Mouse (Mus musculus) lung, embryonic 14.5 days (tissue): ENCODE measurements around the gene Bub3. TPM values are rescaled to one million over a fixed set of nuclear protein-coding genes. Genes with fewer than 3 reads are reported as not detected.

Experiments used
- ATAC-seq: fragments of 200-750 bp; cut with Nextera tagmentation; 2 replicates; pipeline ENCODE4 v1.8.0; 2017; ENCODE audit warnings: mild to moderate bottlenecking, moderate TSS enrichment, moderate library complexity; ENCODE audit not compliant: insufficient read depth
- DNase-seq: peaks from one replicate; pipeline ENCODE4 v3.0.0-alpha.2; 2015
- H3K27ac ChIP-seq: fragments of 300-500 bp; sonication (generic); 2 replicates; pipeline ENCODE4 v1.5.1; 2014; ENCODE audit warnings: low read depth, mild to moderate bottlenecking, moderate library complexity
- H3K27me3 ChIP-seq: fragments of 300-500 bp; sonication (generic); 2 replicates; pipeline ENCODE4 v1.6.1; 2014; ENCODE audit warnings: low read length, control low read depth; ENCODE audit not compliant: insufficient read depth
- H3K36me3 ChIP-seq: fragments of 300-500 bp; sonication (generic); 2 replicates; pipeline ENCODE4 v1.6.1; 2014; ENCODE audit warnings: control low read depth; ENCODE audit not compliant: insufficient read depth
- H3K4me1 ChIP-seq: fragments of 300-500 bp; sonication (generic); 2 replicates; pipeline ENCODE4 v1.6.1; 2014; ENCODE audit warnings: antibody characterized with exemption, control low read depth; ENCODE audit not compliant: insufficient read depth
- H3K4me2 ChIP-seq: fragments of 300-500 bp; sonication (generic); 2 replicates; pipeline ENCODE4 v1.6.1; 2014; ENCODE audit warnings: mild to moderate bottlenecking
- H3K4me3 ChIP-seq: fragments of 300-500 bp; sonication (generic); 2 replicates; pipeline ENCODE4 v1.5.1; 2014; ENCODE audit warnings: low read depth, low read length
- H3K9ac ChIP-seq: fragments of 300-500 bp; sonication (generic); 2 replicates; pipeline ENCODE4 v1.6.1; 2014
- H3K9me3 ChIP-seq: fragments of 300-500 bp; sonication (generic); 2 replicates; pipeline ENCODE4 v1.6.1; 2016; ENCODE audit warnings: low read depth, low read length, control low read depth
- CTCF ChIP-seq: IDR thresholded peaks from 2 replicates; pipeline ENCODE4 v1.5.1; 2016; ENCODE audit warnings: antibody characterized with exemption, low read depth
- WGBS: fragments of 180-500 bp; shearing (Covaris S2); extraction: QIAGEN DNeasy Blood & Tissue Kit; methylation state at CpG from one replicate; pipeline ENCODE4 v1.1.7; 2014; 5-methylcytosine and 5-hydroxymethylcytosine counted together
- polyA plus RNA-seq: library from polyadenylated mRNA; unstranded; fragments of >200 nt; fragmentation: Nextera tagmentation; extraction: Ambion mirVana; gene quantifications from 2 replicates; pipeline ENCODE4 v1.2.1, GENCODE M21; 2014

Gene Bub3
- polyA plus RNA-seq, 1 experiment from 2014 or later: 268 TPM

- Histone ChIP-seq H3K4me3 (peak overlapping the region; percentile 38), H3K4me1 (peaks cover 7% of the 10 kb centered on the region; the same call in 1 of the 2 replicates), H3K9ac (no peak overlapping the region), H3K27ac (no peak overlapping the region), H3K9me3 (no peaks in the 10 kb centered on the region), H3K27me3 (peaks cover 99% of the 10 kb centered on the region), H3K36me3 (no peaks in the 10 kb centered on the region), H3K4me2 (peak overlapping the region; percentile 68)
- no peak for DNase-seq
- WGBS: 1% methylated on average over 72 of the region's 75 CpGs
- no peak for ATAC-seq
- TF ChIP-seq CTCF: no peak
Measured at GRCm38 (mm10) chr7:131543623-131544481, 16.2 kb upstream of the Bub3 start.

GRCm38 (mm10) chr7:131544871-131545270, 15.2 kb upstream of the Bub3 start:
- TF ChIP-seq CTCF: no peak
- DNase-seq (no peak), ATAC-seq (no peak)
- Histone ChIP-seq H3K27ac (no peak overlapping the region), H3K4me1 (peaks cover 7% of the 10 kb centered on the region; the same call in 1 of the 2 replicates), H3K4me3 (no peak overlapping the region), H3K9me3 (no peaks in the 10 kb centered on the region), H3K4me2 (no peak overlapping the region), H3K36me3 (no peaks in the 10 kb centered on the region), H3K27me3 (peaks cover 100% of the 10 kb centered on the region), H3K9ac (no peak overlapping the region)
- 2% methylated on average over 5 of the region's 5 CpGs for WGBS

GRCm38 (mm10) chr7:131545701-131546385, 14.2 kb upstream of the Bub3 start:
- no peak overlapping the region for H3K27ac ChIP-seq
- no peak for DNase-seq
- H3K4me3 ChIP-seq: no peak overlapping the region
- H3K4me2 ChIP-seq: no peak overlapping the region
- peaks cover 100% of the 10 kb centered on the region for H3K27me3 ChIP-seq
- H3K9me3 ChIP-seq: no peaks in the 10 kb centered on the region
- no peak for TF ChIP-seq CTCF
- no peak overlapping the region for H3K9ac ChIP-seq
- ATAC-seq: no peak
- WGBS: 2% methylated on average over 13 of the region's 13 CpGs
- H3K4me1 ChIP-seq: peaks cover 7% of the 10 kb centered on the region; the same call in 1 of the 2 replicates
- no peaks in the 10 kb centered on the region for H3K36me3 ChIP-seq

- ATAC-seq: no peak
- no peak for TF ChIP-seq CTCF
- Histone ChIP-seq H3K9me3 (no peaks in the 10 kb centered on the region), H3K4me2 (no peak overlapping the region), H3K4me3 (no peak overlapping the region), H3K9ac (no peak overlapping the region), H3K27me3 (peaks cover 100% of the 10 kb centered on the region), H3K36me3 (no peaks in the 10 kb centered on the region), H3K27ac (no peak overlapping the region), H3K4me1 (peaks cover 7% of the 10 kb centered on the region; the same call in 1 of the 2 replicates)
- 8% methylated on average over 2 of the region's 2 CpGs for WGBS
- no peak for DNase-seq
Measured at GRCm38 (mm10) chr7:131546423-131546822, 13.6 kb upstream of the Bub3 start.

GRCm38 (mm10) chr7:131547481-131547880, 12.5 kb upstream of the Bub3 start:
- no peak for DNase-seq

GRCm38 (mm10) chr7:131548473-131548872, 11.5 kb upstream of the Bub3 start, which contains the start of gene Hmx2:
Hmx2 (plus strand) TSS chr7:131548773.
- no peak for ATAC-seq
- no peak within 1 kb of the TSS for H3K27ac ChIP-seq
- 5% methylated on average over 3 of the region's 3 CpGs for WGBS
- no peak for DNase-seq
- no peak for TF ChIP-seq CTCF
- H3K27me3 ChIP-seq: peaks cover 100% of the 10 kb centered on the region
- H3K9ac ChIP-seq: no peak within 1 kb of the TSS
- H3K4me2 ChIP-seq: no peak within 1 kb of the TSS
- H3K9me3 ChIP-seq: no peaks in the 10 kb centered on the region
- H3K4me3 ChIP-seq: no peak within 1 kb of the TSS
- no peaks in the 10 kb centered on the region for H3K36me3 ChIP-seq
- H3K4me1 ChIP-seq: no peaks in the 10 kb centered on the region

More at GRCm38 (mm10) chr7:131547481-131547880, 12.5 kb upstream of the Bub3 start:
- no peak overlapping the region for H3K9ac ChIP-seq
- no peaks in the 10 kb centered on the region for H3K9me3 ChIP-seq
- H3K27me3 ChIP-seq: peaks cover 100% of the 10 kb centered on the region
- no peak for ATAC-seq
- no peak overlapping the region for H3K4me3 ChIP-seq
- H3K36me3 ChIP-seq: no peaks in the 10 kb centered on the region
- H3K27ac ChIP-seq: no peak overlapping the region
- 0 out of 2 replicates have a peak, but pooled peaks cover 3% of the 10 kb centered on the region for H3K4me1 ChIP-seq
- no peak for TF ChIP-seq CTCF
- no peak overlapping the region for H3K4me2 ChIP-seq
- WGBS: 3% methylated on average over 5 of the region's 5 CpGs

GRCm38 (mm10) chr7:131551471-131551870, 8.6 kb upstream of the Bub3 start:
- DNase-seq: no peak

More at GRCm38 (mm10) chr7:131551471-131551870, 8.6 kb upstream of the Bub3 start:
- H3K9me3 ChIP-seq: no peaks in the 10 kb centered on the region
- no peaks in the 10 kb centered on the region for H3K4me1 ChIP-seq
- 2% methylated on average over 4 of the region's 4 CpGs for WGBS
- no peak for TF ChIP-seq CTCF
- H3K36me3 ChIP-seq: no peaks in the 10 kb centered on the region
- no peak overlapping the region for H3K4me2 ChIP-seq
- no peak overlapping the region for H3K27ac ChIP-seq
- ATAC-seq: no peak
- H3K4me3 ChIP-seq: no peak overlapping the region
- peaks cover 100% of the 10 kb centered on the region for H3K27me3 ChIP-seq
- H3K9ac ChIP-seq: no peak overlapping the region
